Mouse (Mus musculus): ENCODE measurements around the gene Slc36a3. TPM values are rescaled to one million over a fixed set of nuclear protein-coding genes. Genes with fewer than 3 reads are reported as not detected.

The Slc36a3 gene
- polyA plus RNA-seq, 1 experiment from 2014 or later, result not detected

DNA sequence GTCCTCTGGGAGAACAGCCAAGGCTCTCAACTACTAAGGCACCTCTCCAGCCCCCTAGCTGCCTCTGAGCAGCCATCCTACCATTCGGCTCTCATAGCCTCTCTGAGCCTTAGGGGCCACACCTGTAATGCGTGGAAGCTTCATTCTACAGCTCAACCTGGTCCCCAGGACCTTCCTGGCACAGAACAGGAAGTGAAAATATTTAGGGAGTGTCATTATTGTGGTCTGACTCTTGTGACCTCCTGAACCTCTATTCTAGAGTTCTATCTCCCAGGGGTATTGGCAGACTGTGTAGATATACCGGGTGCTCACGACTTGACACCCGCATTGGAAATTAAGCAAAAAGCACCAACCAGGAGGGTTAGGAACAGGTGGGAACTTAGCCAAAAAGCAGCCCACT is 75.3 kb downstream of the Slc36a3 start:
- 65% methylated on average over 5 of the region's 5 CpGs for WGBS (ENCODE audit: insufficient replicate concordance)
- H3K9ac ChIP-seq, result no peak overlapping the region
- H3K27ac ChIP-seq (replicated peaks), result no peak overlapping the region
- no peak overlapping the region for H3K4me3 ChIP-seq (replicated peaks)
- no peak overlapping the region for H3K4me2 ChIP-seq
- H3K36me3 ChIP-seq (replicated peaks), result no peaks in the 10 kb centered on the region
- H3K4me1 ChIP-seq (replicated peaks), result peaks cover 12% of the 10 kb centered on the region
- H3K27me3 ChIP-seq, result no peaks in the 10 kb centered on the region
- no peaks in the 10 kb centered on the region for H3K9me3 ChIP-seq (replicated peaks)
- ATAC-seq (ENCODE audit: insufficient read depth), result no peak

DNA sequence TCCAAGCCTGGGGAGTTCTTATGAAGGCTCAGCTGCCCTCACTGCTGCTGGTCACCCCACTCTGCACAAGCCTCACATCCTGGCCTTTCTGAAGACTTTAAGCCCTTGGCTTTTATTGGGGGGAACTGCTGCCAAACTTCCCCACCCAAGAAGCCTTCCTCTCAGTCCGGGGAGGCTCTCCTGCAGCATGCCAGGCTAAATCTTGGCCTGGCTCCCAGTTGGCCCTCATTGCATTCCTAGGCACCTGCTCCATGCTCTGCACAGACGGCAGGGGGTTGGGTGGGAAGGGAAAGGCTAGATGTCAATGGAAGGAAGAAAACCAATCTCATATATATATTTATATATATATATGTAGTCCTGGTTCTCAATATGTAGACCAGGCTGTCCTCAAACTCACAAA is 75.9 kb downstream of the Slc36a3 start:
- Histone ChIP-seq H3K4me2 (no peak overlapping the region), H3K4me1 (replicated peaks) (peaks cover 12% of the 10 kb centered on the region), H3K27ac (replicated peaks) (no peak overlapping the region), H3K9me3 (replicated peaks) (no peaks in the 10 kb centered on the region), H3K4me3 (replicated peaks) (no peak overlapping the region), H3K36me3 (replicated peaks) (no peaks in the 10 kb centered on the region), H3K27me3 (no peaks in the 10 kb centered on the region), H3K9ac (no peak overlapping the region)
- 55% methylated on average over 2 of the region's 2 CpGs for WGBS (ENCODE audit: insufficient replicate concordance)
- no peak for ATAC-seq (ENCODE audit: insufficient read depth)

Other genes with a start within 250 kb of the Slc36a3 start
- 43.1 and 43.3 TPM in 2 replicates for gene Gpx3, start 249.3 kb downstream of the Slc36a3 start, polyA plus RNA-seq (2015; fragmentation: Nextera tagmentation; extraction: Ambion mirVana)
- 6.1 and 6.6 TPM in 2 replicates for gene Tnip1, start 188.8 kb downstream of the Slc36a3 start, polyA plus RNA-seq (2015; fragmentation: Nextera tagmentation; extraction: Ambion mirVana)
- 54.2 and 57.5 TPM in 2 replicates for gene Anxa6, start 118.3 kb downstream of the Slc36a3 start, polyA plus RNA-seq (2015; fragmentation: Nextera tagmentation; extraction: Ambion mirVana)
- gene Ccdc69, start 73.6 kb downstream of the Slc36a3 start, polyA plus RNA-seq (2015; fragmentation: Nextera tagmentation; extraction: Ambion mirVana), result 1.3 and 1.4 TPM in 2 replicates
- gene Gm2a, start 53.6 kb downstream of the Slc36a3 start, polyA plus RNA-seq (2015; fragmentation: Nextera tagmentation; extraction: Ambion mirVana), result 22.4 and 26.8 TPM in 2 replicates
- 27.3 and 33.2 TPM in 2 replicates for gene Slc36a2, start 33.4 kb upstream of the Slc36a3 start, polyA plus RNA-seq (2015; fragmentation: Nextera tagmentation; extraction: Ambion mirVana)
- gene Slc36a1, start 52.6 kb upstream of the Slc36a3 start, polyA plus RNA-seq (2015; fragmentation: Nextera tagmentation; extraction: Ambion mirVana), result 1.8 and 2.6 TPM in 2 replicates
- not detected in 2 replicates for gene Fat2, start 184.9 kb upstream of the Slc36a3 start, polyA plus RNA-seq (2015; fragmentation: Nextera tagmentation; extraction: Ambion mirVana)

All from liver, embryonic 15.5 days (tissue).